Mouse (Mus musculus) retina, postnatal 7 days (tissue): ENCODE results near the gene Noto.

Experiments
- DNase-seq: peaks from one replicate; pipeline ENCODE4 v3.0.0-alpha.2; 2012; ENCODE audit warnings: low read depth, low spot score

Gene Noto

DNA sequence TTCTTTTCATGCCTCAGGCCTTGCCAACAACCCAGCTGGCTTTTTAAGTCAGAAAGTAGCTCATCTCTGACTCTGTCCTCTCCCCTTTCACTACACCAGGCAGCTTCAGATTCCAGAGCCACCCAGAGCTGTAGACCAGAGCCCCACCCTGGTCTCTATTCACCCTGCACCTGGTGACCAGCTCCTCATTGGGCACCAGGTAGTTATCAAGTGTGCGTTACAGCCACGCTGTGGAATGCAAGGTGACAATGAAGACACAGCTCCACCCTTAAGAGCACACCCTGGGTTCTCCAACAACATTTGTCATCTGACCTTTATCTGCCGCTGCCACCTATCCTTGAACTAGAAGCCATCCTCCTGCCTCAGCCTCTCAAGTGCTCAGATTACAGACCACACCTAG is 51.9 kb downstream of the Noto start:
- DNase-seq, result no peak

DNA sequence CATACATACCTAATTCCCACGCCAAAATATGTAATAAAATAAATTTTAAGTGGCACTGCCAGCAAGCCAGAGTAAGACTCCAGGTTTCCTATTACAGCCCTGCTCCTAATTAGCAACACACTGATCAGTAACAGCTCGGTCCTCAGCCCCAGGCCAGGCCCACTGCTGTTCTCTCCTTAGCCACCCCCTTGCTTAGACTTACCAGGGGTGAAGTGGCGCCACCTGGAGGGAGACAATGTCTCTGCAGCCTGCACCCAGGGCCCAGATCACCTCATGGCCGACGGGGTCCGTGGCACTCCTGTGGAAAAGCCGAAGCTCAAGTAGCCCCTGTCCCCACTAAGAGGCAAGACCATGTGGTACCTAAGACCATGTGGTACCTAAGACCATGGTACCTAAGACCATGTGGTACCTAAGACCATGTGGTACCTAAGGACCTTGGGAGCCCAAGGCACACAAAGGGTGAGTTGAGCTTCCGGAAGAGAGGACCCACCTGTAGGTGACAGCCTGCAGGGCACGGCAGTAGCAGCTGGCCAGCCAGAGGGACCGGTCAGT is 53.8 kb downstream of the Noto start:
- no peak for DNase-seq

DNA sequence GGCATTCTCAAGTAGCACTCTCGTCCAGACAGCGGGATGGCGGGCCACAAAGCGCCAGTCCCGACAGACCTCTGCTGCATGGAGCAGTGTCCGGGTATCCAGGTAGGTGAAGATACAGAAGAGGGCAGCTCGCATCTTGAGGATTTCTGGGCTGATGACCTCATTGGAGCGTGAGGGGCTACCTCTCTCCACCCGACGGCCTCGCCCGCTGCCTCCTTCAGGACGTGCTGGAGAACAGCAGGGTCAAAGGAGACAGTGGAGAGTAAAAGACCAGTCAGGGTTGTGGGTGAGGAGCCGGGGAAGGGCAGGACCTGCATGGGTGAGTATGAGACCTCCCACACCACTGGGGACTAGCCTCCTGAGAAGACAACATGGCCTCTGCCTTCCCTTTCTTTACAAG is 54.7 kb downstream of the Noto start:
- DNase-seq, result no peak
